Mouse (Mus musculus): ENCODE measurements around the gene Kat2b. TPM values are rescaled to one million over a fixed set of nuclear protein-coding genes. Genes with fewer than 3 reads are reported as not detected.
"Not testable (repeated sequence)": the region's sequence is repeated elsewhere in the genome, so short reads cannot be mapped to it uniquely, and the experiment has no call there.

Kat2b gene
- polyA plus RNA-seq, 1 experiment from 2014 or later = 6.0 TPM

DNA sequence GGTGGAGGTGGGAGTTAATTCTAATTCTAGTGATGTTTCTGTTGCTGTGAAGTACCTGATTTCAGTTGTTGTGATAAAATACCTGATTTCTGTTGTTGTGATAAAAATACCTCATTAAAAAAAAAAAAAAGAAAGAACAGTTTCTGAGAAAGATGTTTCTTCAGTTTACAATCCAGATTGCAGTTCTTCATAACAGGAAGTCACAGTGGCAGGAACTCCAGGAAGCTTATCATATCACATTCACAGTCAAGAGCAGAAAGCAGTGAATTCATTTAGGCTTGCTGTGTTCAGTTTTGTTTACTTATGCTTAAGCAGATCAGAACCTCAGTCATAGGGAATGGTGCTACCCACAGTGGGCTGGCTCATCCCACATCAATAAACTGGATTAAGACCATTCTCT lies 64.7 kb downstream of the Kat2b start:
- H3K4me1 ChIP-seq (replicated peaks; ENCODE audit: control insufficient read depth, insufficient read depth, low read length) = no peaks in the 10 kb centered on the region
- H3K9me3 ChIP-seq (ENCODE audit: control insufficient read depth, low read length) = no peaks in the 10 kb centered on the region
- no peak for ATAC-seq
- H3K4me3 ChIP-seq (replicated peaks; ENCODE audit: low read length) = no peak overlapping the region
- no peak overlapping the region for H3K9ac ChIP-seq (replicated peaks; ENCODE audit: low read depth, low read length)
- no peak overlapping the region for H3K4me2 ChIP-seq (ENCODE audit: low read length)
- no peaks in the 10 kb centered on the region for H3K27me3 ChIP-seq (replicated peaks; ENCODE audit: control insufficient read depth, insufficient read depth, low read length)
- peaks cover 7% of the 10 kb centered on the region for H3K36me3 ChIP-seq (ENCODE audit: control insufficient read depth, insufficient read depth)
- H3K27ac ChIP-seq (ENCODE audit: low read length) = no peak overlapping the region

DNA sequence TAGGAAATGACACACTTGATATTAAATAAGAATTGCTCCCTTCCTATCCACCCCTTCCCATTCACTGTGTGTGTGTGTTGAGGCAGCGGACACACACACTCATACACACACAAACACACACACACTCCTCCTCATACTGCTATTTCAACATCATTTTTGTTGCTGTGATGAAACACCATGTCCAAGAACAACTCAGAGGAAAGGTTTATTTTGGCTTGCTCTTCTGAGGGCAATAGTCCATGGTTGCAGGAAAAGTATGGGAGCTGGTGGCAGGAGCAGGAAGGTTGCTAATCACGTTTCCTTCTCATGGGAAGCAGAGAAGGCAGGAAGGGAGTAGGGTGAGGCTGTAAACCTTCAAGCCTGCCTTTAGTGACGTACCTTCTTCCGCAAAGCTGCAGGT lies 76.7 kb downstream of the Kat2b start:
- Histone ChIP-seq H3K36me3 (ENCODE audit: control insufficient read depth, insufficient read depth) (peaks cover 22% of the 10 kb centered on the region), H3K27me3 (replicated peaks; ENCODE audit: control insufficient read depth, insufficient read depth, low read length) (no peaks in the 10 kb centered on the region), H3K9ac (replicated peaks; ENCODE audit: low read depth, low read length) (no peak overlapping the region), H3K4me3 (replicated peaks; ENCODE audit: low read length) (no peak overlapping the region), H3K4me2 (ENCODE audit: low read length) (no peak overlapping the region), H3K4me1 (replicated peaks; ENCODE audit: control insufficient read depth, insufficient read depth, low read length) (no peaks in the 10 kb centered on the region), H3K9me3 (ENCODE audit: control insufficient read depth, low read length) (no peaks in the 10 kb centered on the region), H3K27ac (ENCODE audit: low read length) (no peak overlapping the region)
- WGBS = 86% methylated on average over 4 of the region's 4 CpGs
- no peak for ATAC-seq

DNA sequence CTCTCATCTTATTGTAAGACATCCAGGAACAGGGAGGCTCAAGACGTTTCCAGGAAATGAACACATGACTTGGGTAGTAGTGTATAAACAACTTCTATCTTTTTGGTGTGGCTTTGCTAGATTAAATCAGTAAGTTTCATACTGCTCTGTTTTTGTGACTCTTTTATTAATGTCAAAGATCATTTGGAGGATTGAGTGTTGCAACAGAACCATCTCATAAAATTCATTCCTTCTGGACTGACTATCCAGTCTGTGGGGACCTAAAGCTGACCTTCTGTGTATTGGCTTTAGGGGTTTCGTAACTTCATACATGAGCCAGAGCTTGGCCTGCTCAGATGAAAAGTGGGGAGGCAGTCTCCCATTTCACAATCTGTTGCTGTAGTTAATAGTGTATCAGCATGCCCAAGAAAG lies 83.6 kb downstream of the Kat2b start:
- H3K9ac ChIP-seq (replicated peaks; ENCODE audit: low read depth, low read length) = no peak overlapping the region
- ATAC-seq = no peak
- H3K4me3 ChIP-seq (replicated peaks; ENCODE audit: low read length) = no peak overlapping the region
- peaks cover 10% of the 10 kb centered on the region for H3K36me3 ChIP-seq (ENCODE audit: control insufficient read depth, insufficient read depth)
- WGBS = 76% methylated on average over 2 of the region's 2 CpGs
- H3K4me1 ChIP-seq (replicated peaks; ENCODE audit: control insufficient read depth, insufficient read depth, low read length) = no peaks in the 10 kb centered on the region
- no peaks in the 10 kb centered on the region for H3K9me3 ChIP-seq (ENCODE audit: control insufficient read depth, low read length)
- H3K27me3 ChIP-seq (replicated peaks; ENCODE audit: control insufficient read depth, insufficient read depth, low read length) = no peaks in the 10 kb centered on the region
- no peak overlapping the region for H3K4me2 ChIP-seq (ENCODE audit: low read length)
- no peak overlapping the region for H3K27ac ChIP-seq (ENCODE audit: low read length)

DNA sequence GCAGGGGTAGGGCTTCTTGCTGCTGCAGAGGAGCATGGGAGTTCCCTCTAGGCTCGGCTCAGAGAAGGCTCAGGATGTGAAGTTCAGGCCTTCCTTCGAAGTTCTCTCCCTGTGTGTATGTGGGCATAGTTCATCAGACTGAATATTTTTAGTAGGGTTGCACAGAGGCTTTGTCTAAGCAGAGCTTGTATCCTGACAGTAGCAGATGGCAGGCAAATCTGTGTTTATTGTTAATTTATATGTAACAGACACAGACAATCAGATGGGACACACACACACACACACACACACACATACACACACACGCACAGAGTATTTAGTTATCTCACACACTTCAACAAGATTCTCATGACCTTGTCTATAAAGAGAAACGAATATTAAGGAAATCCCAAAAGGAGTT lies 87.9 kb downstream of the Kat2b start:
- H3K4me3 ChIP-seq (replicated peaks; ENCODE audit: low read length) = no peak overlapping the region
- WGBS = 79% methylated on average over 4 of the region's 4 CpGs
- no peak overlapping the region for H3K9ac ChIP-seq (replicated peaks; ENCODE audit: low read depth, low read length)
- peaks cover 4% of the 10 kb centered on the region; the same call in 1 of the 2 replicates for H3K36me3 ChIP-seq (ENCODE audit: control insufficient read depth, insufficient read depth)
- ATAC-seq = 0 out of 2 replicates have a peak, but pooled peaks have one; percentile 32
- no peak overlapping the region for H3K4me2 ChIP-seq (ENCODE audit: low read length)
- peaks cover 7% of the 10 kb centered on the region for H3K4me1 ChIP-seq (replicated peaks; ENCODE audit: control insufficient read depth, insufficient read depth, low read length)
- no peaks in the 10 kb centered on the region for H3K9me3 ChIP-seq (ENCODE audit: control insufficient read depth, low read length)
- H3K27me3 ChIP-seq (replicated peaks; ENCODE audit: control insufficient read depth, insufficient read depth, low read length) = no peaks in the 10 kb centered on the region
- no peak overlapping the region for H3K27ac ChIP-seq (ENCODE audit: low read length)

DNA sequence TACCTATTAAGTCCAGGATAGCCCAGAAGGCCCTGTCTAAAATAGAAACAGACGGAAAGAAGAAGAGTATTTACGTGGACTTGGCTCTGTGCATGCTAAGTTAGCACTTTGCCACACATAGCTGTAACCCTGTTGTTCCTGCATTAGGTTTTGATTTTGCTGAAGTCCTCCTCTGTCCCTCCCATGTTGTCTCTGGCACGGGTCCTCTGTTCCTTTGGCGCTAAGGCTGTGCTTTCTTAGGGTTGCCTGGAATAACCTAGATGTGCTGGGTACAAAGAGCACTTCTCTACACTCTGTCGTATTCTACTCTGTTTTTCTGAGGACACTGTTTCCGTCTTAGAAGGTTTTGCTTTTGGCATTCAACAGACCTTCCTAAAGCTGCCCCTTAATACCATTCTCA lies 88.4 kb downstream of the Kat2b start:
- ATAC-seq = no peak
- no peak overlapping the region for H3K4me2 ChIP-seq (ENCODE audit: low read length)
- H3K4me3 ChIP-seq (replicated peaks; ENCODE audit: low read length) = no peak overlapping the region
- no peaks in the 10 kb centered on the region for H3K9me3 ChIP-seq (ENCODE audit: control insufficient read depth, low read length)
- WGBS = 88% methylated on average over 6 of the region's 6 CpGs
- H3K27me3 ChIP-seq (replicated peaks; ENCODE audit: control insufficient read depth, insufficient read depth, low read length) = no peaks in the 10 kb centered on the region
- no peak overlapping the region for H3K27ac ChIP-seq (ENCODE audit: low read length)
- 0 out of 2 replicates have a peak, but pooled peaks cover 4% of the 10 kb centered on the region for H3K36me3 ChIP-seq (ENCODE audit: control insufficient read depth, insufficient read depth)
- H3K4me1 ChIP-seq (replicated peaks; ENCODE audit: control insufficient read depth, insufficient read depth, low read length) = peaks cover 12% of the 10 kb centered on the region
- no peak overlapping the region for H3K9ac ChIP-seq (replicated peaks; ENCODE audit: low read depth, low read length)

DNA sequence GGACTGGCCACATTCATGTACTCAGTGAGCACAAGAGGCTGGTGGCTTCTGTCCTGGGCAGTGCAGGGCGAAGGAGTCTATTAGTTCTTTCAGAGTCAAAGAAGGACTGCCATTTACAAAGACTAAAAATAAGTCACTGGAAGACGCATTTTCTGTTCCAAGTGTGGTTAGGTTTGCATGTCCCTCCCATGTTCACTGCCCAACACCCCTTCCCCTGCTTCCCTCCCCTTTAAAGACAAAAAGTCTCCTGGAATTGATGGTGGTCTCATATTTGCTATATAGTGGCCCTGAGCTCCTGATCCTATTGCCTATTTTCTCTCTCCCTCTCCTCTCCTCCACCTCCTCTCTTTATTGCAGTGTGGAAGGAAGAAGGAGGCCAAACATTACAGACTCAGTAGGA lies 89.3 kb downstream of the Kat2b start:
- Histone ChIP-seq H3K27ac (ENCODE audit: low read length) (no peak overlapping the region), H3K9me3 (ENCODE audit: control insufficient read depth, low read length) (no peaks in the 10 kb centered on the region), H3K4me2 (ENCODE audit: low read length) (no peak overlapping the region), H3K27me3 (replicated peaks; ENCODE audit: control insufficient read depth, insufficient read depth, low read length) (no peaks in the 10 kb centered on the region), H3K4me1 (replicated peaks; ENCODE audit: control insufficient read depth, insufficient read depth, low read length) (peaks cover 13% of the 10 kb centered on the region), H3K36me3 (ENCODE audit: control insufficient read depth, insufficient read depth) (0 out of 2 replicates have a peak, but pooled peaks cover 4% of the 10 kb centered on the region), H3K4me3 (replicated peaks; ENCODE audit: low read length) (no peak overlapping the region), H3K9ac (replicated peaks; ENCODE audit: low read depth, low read length) (no peak overlapping the region)
- no peak for ATAC-seq
- WGBS = 87% methylated on average over 2 of the region's 2 CpGs

DNA sequence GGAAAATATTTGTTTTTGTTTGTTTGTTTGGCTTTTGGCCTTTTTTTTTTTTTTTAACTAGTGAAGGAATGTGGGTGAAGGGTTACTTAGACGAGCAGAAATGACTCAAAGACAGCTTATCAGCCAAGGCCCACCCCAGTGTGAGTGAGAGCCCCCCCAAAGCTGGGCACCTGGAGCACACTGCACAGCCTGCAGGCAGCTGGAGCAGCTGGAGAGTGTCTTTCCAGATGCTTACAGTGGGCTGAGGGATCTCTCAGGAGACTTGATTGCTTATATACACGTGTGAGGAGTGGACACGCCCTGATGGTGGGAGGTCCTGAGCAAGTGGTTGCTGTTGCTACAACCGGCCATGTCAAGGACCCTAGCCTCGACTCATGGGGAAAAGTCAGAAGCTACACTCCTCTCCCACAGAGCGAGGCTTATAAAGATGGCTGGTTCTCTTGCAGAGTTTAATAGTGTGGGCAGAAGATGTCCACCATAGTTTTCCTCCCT lies 89.8 kb downstream of the Kat2b start:
- no peak overlapping the region for H3K9ac ChIP-seq (replicated peaks; ENCODE audit: low read depth, low read length)
- no peaks in the 10 kb centered on the region for H3K27me3 ChIP-seq (replicated peaks; ENCODE audit: control insufficient read depth, insufficient read depth, low read length)
- no peak overlapping the region for H3K27ac ChIP-seq (ENCODE audit: low read length)
- H3K36me3 ChIP-seq (ENCODE audit: control insufficient read depth, insufficient read depth) = 0 out of 2 replicates have a peak, but pooled peaks cover 4% of the 10 kb centered on the region
- 75% methylated on average over 6 of the region's 6 CpGs for WGBS
- no peak overlapping the region for H3K4me2 ChIP-seq (ENCODE audit: low read length)
- peaks cover 13% of the 10 kb centered on the region for H3K4me1 ChIP-seq (replicated peaks; ENCODE audit: control insufficient read depth, insufficient read depth, low read length)
- H3K4me3 ChIP-seq (replicated peaks; ENCODE audit: low read length) = no peak overlapping the region
- no peaks in the 10 kb centered on the region for H3K9me3 ChIP-seq (ENCODE audit: control insufficient read depth, low read length)
- no peak for ATAC-seq

DNA sequence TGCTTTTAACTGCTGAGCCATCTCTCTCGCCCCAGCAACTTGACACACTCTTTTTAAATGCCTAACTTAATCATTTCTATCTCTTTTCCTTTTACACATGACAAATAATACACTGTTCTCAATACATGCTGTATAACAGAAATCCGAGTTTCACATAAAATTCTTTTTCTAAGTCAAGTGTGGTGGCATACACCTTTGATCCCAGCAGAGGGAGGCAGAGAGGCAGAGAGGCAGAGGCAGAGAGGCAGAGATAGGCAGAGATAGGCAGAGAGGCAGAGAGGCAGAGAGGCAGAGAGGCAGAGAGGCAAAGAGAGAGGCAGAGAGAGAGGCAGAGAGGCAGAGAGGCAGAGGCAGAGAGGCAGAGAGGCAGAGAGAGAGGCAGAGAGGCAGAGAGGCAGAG lies 90.7 kb downstream of the Kat2b start:
- peaks cover 13% of the 10 kb centered on the region for H3K4me1 ChIP-seq (replicated peaks; ENCODE audit: control insufficient read depth, insufficient read depth, low read length)
- not testable (repeated sequence) for H3K4me2 ChIP-seq (ENCODE audit: low read length); H3K9me3 ChIP-seq (ENCODE audit: control insufficient read depth, low read length); H3K27ac ChIP-seq (ENCODE audit: low read length); H3K9ac ChIP-seq (replicated peaks; ENCODE audit: low read depth, low read length); H3K36me3 ChIP-seq (ENCODE audit: control insufficient read depth, insufficient read depth); ATAC-seq; H3K27me3 ChIP-seq (replicated peaks; ENCODE audit: control insufficient read depth, insufficient read depth, low read length); H3K4me3 ChIP-seq (replicated peaks; ENCODE audit: low read length)
- 72% methylated on average over 2 of the region's 2 CpGs for WGBS

DNA sequence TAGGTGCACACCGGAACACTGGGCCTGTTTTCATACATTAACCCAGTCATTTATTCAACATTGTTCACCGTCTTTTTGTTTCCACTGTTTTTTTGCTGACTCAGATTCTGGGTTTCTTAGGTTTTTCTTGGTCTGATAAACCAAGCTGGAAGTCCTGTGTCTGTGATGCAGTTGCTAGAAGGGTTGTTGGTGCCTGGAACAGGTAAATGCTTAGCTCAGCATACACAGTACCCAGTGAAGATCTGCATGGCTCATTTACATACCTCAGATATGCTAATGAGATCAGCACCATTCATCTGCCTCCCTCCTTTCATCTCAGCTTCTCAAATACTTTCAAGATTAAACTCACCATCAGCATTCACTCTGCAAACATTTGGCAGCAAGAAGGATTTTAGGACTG lies 92.0 kb downstream of the Kat2b start:
- Histone ChIP-seq H3K27me3 (replicated peaks; ENCODE audit: control insufficient read depth, insufficient read depth, low read length) (no peaks in the 10 kb centered on the region), H3K4me1 (replicated peaks; ENCODE audit: control insufficient read depth, insufficient read depth, low read length) (peaks cover 13% of the 10 kb centered on the region), H3K36me3 (ENCODE audit: control insufficient read depth, insufficient read depth) (no peaks in the 10 kb centered on the region), H3K4me3 (replicated peaks; ENCODE audit: low read length) (no peak overlapping the region), H3K9ac (replicated peaks; ENCODE audit: low read depth, low read length) (no peak overlapping the region), H3K4me2 (ENCODE audit: low read length) (no peak overlapping the region), H3K9me3 (ENCODE audit: control insufficient read depth, low read length) (no peaks in the 10 kb centered on the region), H3K27ac (ENCODE audit: low read length) (no peak overlapping the region)
- 42% methylated on average over 2 of the region's 2 CpGs for WGBS
- ATAC-seq = peak; percentile 64; the same call in 1 of the 2 replicates

DNA sequence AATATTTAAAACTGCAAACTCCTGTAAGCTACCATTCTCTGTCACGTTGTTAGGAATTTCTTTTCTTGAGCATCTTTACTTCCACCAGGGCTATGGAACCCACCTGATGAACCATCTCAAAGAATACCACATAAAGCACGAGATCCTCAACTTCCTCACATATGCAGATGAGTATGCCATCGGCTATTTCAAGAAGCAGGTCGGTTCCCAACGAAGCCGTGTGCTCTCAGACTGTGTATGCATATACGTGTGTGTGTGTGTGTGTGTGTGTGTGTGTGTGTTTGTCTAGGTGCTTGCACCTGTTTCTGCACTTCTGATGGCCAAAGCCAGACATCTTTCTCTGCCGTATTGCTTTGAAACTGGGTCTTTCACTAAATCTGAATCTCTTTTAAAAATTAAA lies 92.6 kb downstream of the Kat2b start:
- no peak for ATAC-seq

More for the DNA sequence above, 92.6 kb downstream of the Kat2b start:
- H3K4me1 ChIP-seq (replicated peaks; ENCODE audit: control insufficient read depth, insufficient read depth, low read length) = peaks cover 13% of the 10 kb centered on the region
- no peak overlapping the region for H3K27ac ChIP-seq (ENCODE audit: low read length)
- no peaks in the 10 kb centered on the region for H3K36me3 ChIP-seq (ENCODE audit: control insufficient read depth, insufficient read depth)
- WGBS = 36% methylated on average over 8 of the region's 8 CpGs
- H3K9ac ChIP-seq (replicated peaks; ENCODE audit: low read depth, low read length) = no peak overlapping the region
- H3K4me2 ChIP-seq (ENCODE audit: low read length) = no peak overlapping the region
- no peak overlapping the region for H3K4me3 ChIP-seq (replicated peaks; ENCODE audit: low read length)
- no peaks in the 10 kb centered on the region for H3K9me3 ChIP-seq (ENCODE audit: control insufficient read depth, low read length)
- H3K27me3 ChIP-seq (replicated peaks; ENCODE audit: control insufficient read depth, insufficient read depth, low read length) = no peaks in the 10 kb centered on the region

Data from forebrain, embryonic 16.5 days (tissue).